Mouse (Mus musculus) granulocyte monocyte progenitor cell, adult 5-6 weeks (primary cell): ENCODE data around the gene Tuba1c. TPM values are rescaled to one million over a fixed set of nuclear protein-coding genes. Genes with fewer than 3 reads are reported as not detected.

Experiments
- ATAC-seq: replicated peaks from 2 replicates; pipeline ENCODE4 v1.8.0; 2016; ENCODE audit warnings: mild to moderate bottlenecking, moderate TSS enrichment, inconsistent platforms; ENCODE audit not compliant: poor library complexity, severe bottlenecking
- total RNA-seq, 2 experiments: library from RNA; stranded (forward) in 1 of 2; stranded (reverse) in 1 of 2; fragments of 200-712, 200-1000 nt in 1 of 2; fragments of >200 nt in 1 of 2; fragmentation: Nextera tagmentation in 1 of 2; gene quantifications; 2 replicates each; pipeline ENCODE4 v1.2.3; 2014 to 2017

Tuba1c gene
- total RNA-seq (2014; fragmentation: Nextera tagmentation) (117 and 131 TPM in 2 replicates), total RNA-seq (2017) (109 and 120 TPM in 2 replicates)

- ATAC-seq = peak; percentile 64
These were observed at the start of gene Tuba1c for GRCm38 (mm10) chr15:99029619-99030584. Tuba1c (plus strand) TSS chr15:99029891.

GRCm38 (mm10) chr15:98980012-98980614 lies 49.6 kb upstream of the Tuba1c start:
- no peak for ATAC-seq

- no peak for ATAC-seq
These were observed 47.6 kb upstream of the Tuba1c start for GRCm38 (mm10) chr15:98982100-98982499.

- no peak for ATAC-seq
These were observed 46.1 kb upstream of the Tuba1c start for GRCm38 (mm10) chr15:98983431-98984081.

GRCm38 (mm10) chr15:98984681-98985080 lies 45.0 kb upstream of the Tuba1c start:
- ATAC-seq = no peak

GRCm38 (mm10) chr15:98985240-98985981 lies 44.3 kb upstream of the Tuba1c start:
- ATAC-seq = peak; percentile 97

- ATAC-seq = no peak
These were observed 43.5 kb upstream of the Tuba1c start for GRCm38 (mm10) chr15:98985982-98986715.

GRCm38 (mm10) chr15:98987077-98987630 lies 42.5 kb upstream of the Tuba1c start:
- ATAC-seq = no peak

GRCm38 (mm10) chr15:98987661-98988181 lies 42.0 kb upstream of the Tuba1c start:
- ATAC-seq = no peak

GRCm38 (mm10) chr15:98988787-98989186 lies 40.9 kb upstream of the Tuba1c start:
- ATAC-seq = no peak

- ATAC-seq = no peak
These were observed 39.8 kb upstream of the Tuba1c start for GRCm38 (mm10) chr15:98989701-98990430.

GRCm38 (mm10) chr15:98990669-98991539 lies 38.8 kb upstream of the Tuba1c start:
- no peak for ATAC-seq

- no peak for ATAC-seq
These were observed 38.1 kb upstream of the Tuba1c start for GRCm38 (mm10) chr15:98991540-98992050.

GRCm38 (mm10) chr15:98992086-98992912 lies 37.4 kb upstream of the Tuba1c start:
- peak; percentile 85 for ATAC-seq

GRCm38 (mm10) chr15:98993093-98993793 lies 36.4 kb upstream of the Tuba1c start:
- ATAC-seq = peak; percentile 86

GRCm38 (mm10) chr15:98993865-98994264 lies 35.8 kb upstream of the Tuba1c start:
- ATAC-seq = peak; percentile 50
